Mouse (Mus musculus) lung, embryonic 14.5 days (tissue): ENCODE measurements around the gene Tiprl. TPM values are rescaled to one million over a fixed set of nuclear protein-coding genes. Genes with fewer than 3 reads are reported as not detected.

Source experiments
- ATAC-seq: fragments of 200-750 bp; cut with Nextera tagmentation; 2 replicates; pipeline ENCODE4 v1.8.0; 2017; ENCODE audit warnings: mild to moderate bottlenecking, moderate TSS enrichment, moderate library complexity; ENCODE audit not compliant: insufficient read depth
- DNase-seq: peaks from one replicate; pipeline ENCODE4 v3.0.0-alpha.2; 2015
- H3K27ac ChIP-seq: fragments of 300-500 bp; sonication (generic); 2 replicates; pipeline ENCODE4 v1.5.1; 2014; ENCODE audit warnings: low read depth, mild to moderate bottlenecking, moderate library complexity
- H3K27me3 ChIP-seq: fragments of 300-500 bp; sonication (generic); 2 replicates; pipeline ENCODE4 v1.6.1; 2014; ENCODE audit warnings: low read length, control low read depth; ENCODE audit not compliant: insufficient read depth
- H3K36me3 ChIP-seq: fragments of 300-500 bp; sonication (generic); 2 replicates; pipeline ENCODE4 v1.6.1; 2014; ENCODE audit warnings: control low read depth; ENCODE audit not compliant: insufficient read depth
- H3K4me1 ChIP-seq: fragments of 300-500 bp; sonication (generic); 2 replicates; pipeline ENCODE4 v1.6.1; 2014; ENCODE audit warnings: antibody characterized with exemption, control low read depth; ENCODE audit not compliant: insufficient read depth
- H3K4me2 ChIP-seq: fragments of 300-500 bp; sonication (generic); 2 replicates; pipeline ENCODE4 v1.6.1; 2014; ENCODE audit warnings: mild to moderate bottlenecking
- H3K4me3 ChIP-seq: fragments of 300-500 bp; sonication (generic); 2 replicates; pipeline ENCODE4 v1.5.1; 2014; ENCODE audit warnings: low read depth, low read length
- H3K9ac ChIP-seq: fragments of 300-500 bp; sonication (generic); 2 replicates; pipeline ENCODE4 v1.6.1; 2014
- H3K9me3 ChIP-seq: fragments of 300-500 bp; sonication (generic); 2 replicates; pipeline ENCODE4 v1.6.1; 2016; ENCODE audit warnings: low read depth, low read length, control low read depth
- CTCF ChIP-seq: IDR thresholded peaks from 2 replicates; pipeline ENCODE4 v1.5.1; 2016; ENCODE audit warnings: antibody characterized with exemption, low read depth
- WGBS: fragments of 180-500 bp; shearing (Covaris S2); extraction: QIAGEN DNeasy Blood & Tissue Kit; methylation state at CpG from one replicate; pipeline ENCODE4 v1.1.7; 2014; 5-methylcytosine and 5-hydroxymethylcytosine counted together
- polyA plus RNA-seq: library from polyadenylated mRNA; unstranded; fragments of >200 nt; fragmentation: Nextera tagmentation; extraction: Ambion mirVana; gene quantifications from 2 replicates; pipeline ENCODE4 v1.2.1, GENCODE M21; 2014

The Tiprl gene
- polyA plus RNA-seq, 1 experiment from 2014 or later: 88.3 TPM

DNA sequence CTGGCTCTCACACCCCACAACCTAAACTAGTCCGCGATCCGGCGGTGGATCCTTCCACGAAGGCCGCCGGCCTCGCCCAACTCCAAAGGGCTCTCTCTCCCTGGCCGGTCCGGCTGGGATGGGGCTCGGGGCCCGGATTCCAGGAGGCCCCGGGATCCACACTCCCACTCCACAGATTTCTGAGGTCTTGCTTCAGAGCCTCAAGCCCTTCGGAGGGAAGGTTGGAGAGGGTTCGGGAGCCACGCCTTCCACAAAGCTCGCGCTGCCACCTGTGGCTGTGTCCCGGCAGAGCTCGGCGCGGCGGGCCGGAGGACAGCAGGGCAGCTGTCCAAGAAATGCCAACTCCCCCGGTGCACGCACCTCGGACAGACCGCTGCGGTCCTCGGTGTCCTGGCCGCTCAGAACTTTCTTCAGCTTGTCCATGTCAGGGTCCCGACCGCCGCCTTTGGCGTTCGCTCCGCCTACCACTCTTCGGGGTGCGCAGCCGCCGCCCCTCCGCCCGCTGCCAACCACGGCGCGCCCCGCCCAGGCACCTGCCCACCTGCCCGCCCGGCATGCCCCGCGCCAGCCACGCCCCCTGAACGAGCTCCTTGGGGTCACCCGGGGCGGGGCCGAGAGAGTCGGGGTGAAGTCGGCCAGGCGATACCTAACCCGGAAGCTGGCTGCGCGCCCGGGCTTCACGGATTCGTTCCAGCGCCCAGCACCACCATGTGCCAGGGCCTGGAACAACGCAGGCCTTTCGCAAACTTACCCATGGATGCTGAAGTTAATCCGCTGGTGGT lies 42.7 kb downstream of the Tiprl start, which contains the start of gene Sft2d2:
Gene Sft2d2, minus strand, starts transcription at position 559 of the 782 bp plus-strand sequence.
- Histone ChIP-seq H3K27ac (peak within 1 kb of the TSS; percentile 80), H3K36me3 (no peaks in the 10 kb centered on the region), H3K27me3 (no peaks in the 10 kb centered on the region), H3K4me2 (peak within 1 kb of the TSS; percentile 90), H3K9ac (peak within 1 kb of the TSS; percentile 71), H3K4me1 (peaks cover 10% of the 10 kb centered on the region), H3K4me3 (peak within 1 kb of the TSS; percentile 67), H3K9me3 (no peaks in the 10 kb centered on the region)
- DNase-seq (peak; percentile 93), ATAC-seq (peak; percentile 87)
- peak; percentile 32 for TF ChIP-seq CTCF
- under 1% methylated on average over 67 of the region's 69 CpGs for WGBS

GRCm38 (mm10) chr1:165193426-165193825 lies 43.4 kb downstream of the Tiprl start:
- 6% methylated on average over 7 of the region's 7 CpGs for WGBS
- ATAC-seq: no peak
- Histone ChIP-seq H3K36me3 (no peaks in the 10 kb centered on the region), H3K27ac (peak overlapping the region; percentile 80), H3K4me2 (peak overlapping the region; percentile 90), H3K9me3 (no peaks in the 10 kb centered on the region), H3K9ac (peak overlapping the region; percentile 71), H3K4me3 (peak overlapping the region; percentile 67), H3K27me3 (no peaks in the 10 kb centered on the region), H3K4me1 (peaks cover 10% of the 10 kb centered on the region)
- DNase-seq: no peak
- no peak for TF ChIP-seq CTCF

- peak overlapping the region; percentile 67; the same call in 1 of the 2 replicates for H3K4me3 ChIP-seq
- no peaks in the 10 kb centered on the region for H3K36me3 ChIP-seq
- H3K9ac ChIP-seq: peak overlapping the region; percentile 71; the same call in 1 of the 2 replicates
- no peak for TF ChIP-seq CTCF
- H3K27ac ChIP-seq: no peak overlapping the region
- no peaks in the 10 kb centered on the region for H3K9me3 ChIP-seq
- H3K27me3 ChIP-seq: no peaks in the 10 kb centered on the region
- peaks cover 10% of the 10 kb centered on the region for H3K4me1 ChIP-seq
- peak overlapping the region; percentile 90 for H3K4me2 ChIP-seq
- no peak for ATAC-seq
- no peak for DNase-seq
- WGBS: 35% methylated on average over 10 of the region's 10 CpGs
Measured at GRCm38 (mm10) chr1:165192714-165193264, 44.0 kb downstream of the Tiprl start.

DNA sequence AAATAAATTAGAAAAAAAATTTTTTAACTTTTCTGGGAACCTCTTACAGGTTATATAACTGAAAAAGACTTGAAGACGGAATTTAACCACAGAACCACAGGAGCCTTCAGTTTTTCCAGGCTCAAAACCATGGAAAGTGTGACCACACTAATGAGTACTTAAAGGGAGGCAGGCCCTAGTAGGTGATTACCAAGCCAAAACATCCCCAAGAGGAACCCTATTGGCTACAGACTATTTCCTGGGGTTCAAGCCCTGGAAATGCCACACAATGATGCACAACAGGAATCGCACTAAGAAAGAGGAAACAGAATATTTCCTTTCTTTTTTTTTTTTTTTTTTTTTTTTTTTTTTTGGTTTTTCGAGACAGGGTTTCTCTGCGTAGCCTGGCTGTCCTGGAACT lies 44.7 kb downstream of the Tiprl start:
- 69% methylated on average over 4 of the region's 4 CpGs for WGBS

DNA sequence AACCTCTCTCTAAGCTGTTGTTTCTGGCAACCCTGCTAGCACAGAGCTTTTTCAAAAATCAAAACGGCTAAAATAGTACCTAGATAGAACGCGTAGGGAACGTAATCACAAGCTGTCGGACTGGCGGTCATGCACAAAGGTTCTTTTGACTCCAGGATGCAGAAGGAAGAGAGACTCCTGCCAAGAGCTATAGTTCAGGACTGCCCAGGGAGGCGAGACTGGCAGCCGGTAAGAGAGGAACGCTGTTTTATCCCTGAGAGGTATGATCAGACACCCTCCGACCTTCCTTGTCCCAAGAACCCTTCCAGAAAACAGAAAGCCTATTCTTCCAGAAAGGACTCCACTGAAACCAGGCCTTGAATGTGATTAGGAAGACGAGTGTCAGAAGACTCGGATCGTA lies 45.2 kb downstream of the Tiprl start:
- no peak overlapping the region for H3K9ac ChIP-seq
- no peak for TF ChIP-seq CTCF
- no peak overlapping the region for H3K4me3 ChIP-seq
- H3K9me3 ChIP-seq: no peaks in the 10 kb centered on the region
- H3K27ac ChIP-seq: no peak overlapping the region
- H3K4me2 ChIP-seq: no peak overlapping the region; the same call in 1 of the 2 replicates
- H3K4me1 ChIP-seq: peaks cover 10% of the 10 kb centered on the region
- H3K36me3 ChIP-seq: peaks cover under 1% of the 10 kb centered on the region; the same call in 1 of the 2 replicates
- H3K27me3 ChIP-seq: no peaks in the 10 kb centered on the region
- WGBS: 71% methylated on average over 13 of the region's 13 CpGs
- no peak for ATAC-seq
- no peak for DNase-seq

More for the DNA sequence above, 44.7 kb downstream of the Tiprl start:
- no peaks in the 10 kb centered on the region for H3K36me3 ChIP-seq
- TF ChIP-seq CTCF: no peak
- H3K4me1 ChIP-seq: peaks cover 10% of the 10 kb centered on the region
- H3K4me2 ChIP-seq: no peak overlapping the region; the same call in 1 of the 2 replicates
- no peaks in the 10 kb centered on the region for H3K27me3 ChIP-seq
- H3K27ac ChIP-seq: no peak overlapping the region
- DNase-seq (no peak), ATAC-seq (no peak)
- no peaks in the 10 kb centered on the region for H3K9me3 ChIP-seq
- no peak overlapping the region for H3K9ac ChIP-seq
- no peak overlapping the region for H3K4me3 ChIP-seq

GRCm38 (mm10) chr1:165190571-165191273 lies 46.1 kb downstream of the Tiprl start:
- no peak for DNase-seq
- Histone ChIP-seq H3K9me3 (no peaks in the 10 kb centered on the region), H3K27ac (no peak overlapping the region), H3K4me1 (peaks cover 10% of the 10 kb centered on the region), H3K9ac (no peak overlapping the region), H3K27me3 (no peaks in the 10 kb centered on the region), H3K36me3 (peaks cover 4% of the 10 kb centered on the region; the same call in 1 of the 2 replicates), H3K4me3 (no peak overlapping the region), H3K4me2 (no peak overlapping the region)
- 89% methylated on average over 10 of the region's 10 CpGs for WGBS
- TF ChIP-seq CTCF: no peak
- no peak for ATAC-seq
